Mouse (Mus musculus) B cell, adult 2 months (primary cell): ENCODE measurements around the gene Exoc6b.
"Not testable (repeated sequence)": the region's sequence is repeated elsewhere in the genome, so short reads cannot be mapped to it uniquely, and the experiment has no call there.

Source experiments
- DNase-seq, 2 experiments: peaks; one replicate each; pipeline ENCODE4 v3.0.0; 2022

Exoc6b gene

GRCm38 (mm10) chr6:85069023-85069985 is at the start of gene Exoc6b:
Gene Exoc6b (minus strand): TSS chr6:85069513.
- DNase-seq = peak; percentile 84 to 86

GRCm38 (mm10) chr6:85117545-85118511 is 48.5 kb upstream of the Exoc6b start:
- peak; percentile 32 to 44 for DNase-seq

GRCm38 (mm10) chr6:85105033-85105615 is 35.8 kb upstream of the Exoc6b start:
- DNase-seq = no peak

- DNase-seq = no peak
These were observed 34.0 kb upstream of the Exoc6b start for GRCm38 (mm10) chr6:85103321-85103720.

GRCm38 (mm10) chr6:85096441-85096840 is 27.1 kb upstream of the Exoc6b start:
- no peak for DNase-seq

- DNase-seq = no peak
These were observed 18.1 kb upstream of the Exoc6b start for GRCm38 (mm10) chr6:85087425-85087824.

GRCm38 (mm10) chr6:85086645-85087044 is 17.3 kb upstream of the Exoc6b start:
- no peak for DNase-seq

- DNase-seq = not testable (repeated sequence)
These were observed 6.9 kb upstream of the Exoc6b start for GRCm38 (mm10) chr6:85076179-85076720.

- no peak for DNase-seq
These were observed 5.7 kb upstream of the Exoc6b start for GRCm38 (mm10) chr6:85074996-85075395.

GRCm38 (mm10) chr6:85068322-85069022 is 841 bp downstream of the Exoc6b start:
- peak in 1 of 2 experiments; percentile 7 for DNase-seq

- DNase-seq = no peak
These were observed 11.7 kb downstream of the Exoc6b start for GRCm38 (mm10) chr6:85057641-85058040.

- no peak for DNase-seq
These were observed 18.2 kb downstream of the Exoc6b start for GRCm38 (mm10) chr6:85051109-85051508.

GRCm38 (mm10) chr6:85046531-85046930 is 22.8 kb downstream of the Exoc6b start:
- no peak for DNase-seq

GRCm38 (mm10) chr6:85044621-85045152 is 24.6 kb downstream of the Exoc6b start:
- DNase-seq = no peak

GRCm38 (mm10) chr6:85037677-85038076 is 31.6 kb downstream of the Exoc6b start:
- peak; percentile 61 to 65 for DNase-seq

GRCm38 (mm10) chr6:85029671-85030070 is 39.6 kb downstream of the Exoc6b start:
- no peak for DNase-seq

GRCm38 (mm10) chr6:85024403-85024802 is 44.9 kb downstream of the Exoc6b start:
- no peak for DNase-seq

- DNase-seq = no peak
These were observed 52.3 kb downstream of the Exoc6b start for GRCm38 (mm10) chr6:85017011-85017410.

GRCm38 (mm10) chr6:85013906-85014305 is 55.4 kb downstream of the Exoc6b start:
- no peak for DNase-seq

- no peak for DNase-seq
These were observed 58.9 kb downstream of the Exoc6b start for GRCm38 (mm10) chr6:85010397-85010796.

GRCm38 (mm10) chr6:84995418-84995817 is 73.9 kb downstream of the Exoc6b start:
- no peak for DNase-seq

- no peak for DNase-seq
These were observed 92.7 kb downstream of the Exoc6b start for GRCm38 (mm10) chr6:84976563-84976971.
